Mouse (Mus musculus) limb, embryonic 13.5 days (tissue): Measurements from ENCODE around the gene Rab1b. TPM values are rescaled to one million over a fixed set of nuclear protein-coding genes. Genes with fewer than 3 reads are reported as not detected.

Experiments used
- ATAC-seq: fragments of 200-750 bp; cut with Nextera tagmentation; 2 replicates; pipeline ENCODE4 v1.8.0; 2017; ENCODE audit warnings: low read depth, moderate number of reproducible peaks, moderate TSS enrichment; ENCODE audit not compliant: low FRiP score
- H3K27ac ChIP-seq: fragments of 300-500 bp; sonication (generic); 2 replicates; pipeline ENCODE4 v1.5.1; 2015; ENCODE audit warnings: inconsistent platforms, mild to moderate bottlenecking, moderate library complexity
- H3K27me3 ChIP-seq: fragments of 300-500 bp; sonication (generic); 2 replicates; pipeline ENCODE4 v1.6.1; 2015; ENCODE audit warnings: mild to moderate bottlenecking, inconsistent platforms
- H3K36me3 ChIP-seq: fragments of 300-500 bp; sonication (generic); 2 replicates; pipeline ENCODE4 v1.6.1; 2015; ENCODE audit warnings: inconsistent platforms, mild to moderate bottlenecking, moderate library complexity
- H3K4me1 ChIP-seq: fragments of 300-500 bp; sonication (generic); 2 replicates; pipeline ENCODE4 v1.6.1; 2015; ENCODE audit warnings: inconsistent platforms
- H3K4me2 ChIP-seq: fragments of 300-500 bp; sonication (generic); replicated peaks from 2 replicates; pipeline ENCODE4 v1.6.1; 2015; ENCODE audit warnings: inconsistent platforms, mild to moderate bottlenecking, moderate library complexity
- H3K4me3 ChIP-seq: fragments of 300-500 bp; sonication (generic); 2 replicates; pipeline ENCODE4 v1.5.1; 2015; ENCODE audit warnings: moderate library complexity, mild to moderate bottlenecking, inconsistent platforms
- H3K9ac ChIP-seq: fragments of 300-500 bp; sonication (generic); 2 replicates; pipeline ENCODE4 v1.6.1; 2015; ENCODE audit warnings: mild to moderate bottlenecking, inconsistent platforms
- H3K9me3 ChIP-seq: fragments of 300-500 bp; sonication (generic); 2 replicates; pipeline ENCODE4 v1.6.1; 2016; ENCODE audit warnings: inconsistent platforms
- WGBS: fragments of 180-500 bp; shearing (Covaris S2); methylation state at CpG from one replicate; pipeline ENCODE4 v1.1.7; 2015; 5-methylcytosine and 5-hydroxymethylcytosine counted together
- polyA plus RNA-seq: library from polyadenylated mRNA; unstranded; fragments of >200 nt; fragmentation: Nextera tagmentation; extraction: Ambion mirVana; gene quantifications from 2 replicates; pipeline ENCODE4 v1.2.1, GENCODE M21; 2015

The Rab1b gene
- polyA plus RNA-seq, 1 experiment from 2014 or later: 251 TPM

GRCm38 (mm10) chr19:5067867-5068569 lies 38.9 kb downstream of the Rab1b start, which contains the start of gene Cd248:
TSS of gene Cd248 (plus strand) at chr19:5068078.
- Histone ChIP-seq H3K27ac (peak within 1 kb of the TSS; percentile 98), H3K9ac (peak within 1 kb of the TSS; percentile 91), H3K27me3 (no peaks in the 10 kb centered on the region; the same call in 1 of the 2 replicates), H3K36me3 (no peaks in the 10 kb centered on the region), H3K4me2 (peak within 1 kb of the TSS; percentile 97), H3K4me1 (peaks cover 61% of the 10 kb centered on the region), H3K4me3 (peak within 1 kb of the TSS; percentile 71), H3K9me3 (no peaks in the 10 kb centered on the region)
- peak; percentile 45 for ATAC-seq
- WGBS: under 1% methylated on average over 55 of the region's 56 CpGs

DNA sequence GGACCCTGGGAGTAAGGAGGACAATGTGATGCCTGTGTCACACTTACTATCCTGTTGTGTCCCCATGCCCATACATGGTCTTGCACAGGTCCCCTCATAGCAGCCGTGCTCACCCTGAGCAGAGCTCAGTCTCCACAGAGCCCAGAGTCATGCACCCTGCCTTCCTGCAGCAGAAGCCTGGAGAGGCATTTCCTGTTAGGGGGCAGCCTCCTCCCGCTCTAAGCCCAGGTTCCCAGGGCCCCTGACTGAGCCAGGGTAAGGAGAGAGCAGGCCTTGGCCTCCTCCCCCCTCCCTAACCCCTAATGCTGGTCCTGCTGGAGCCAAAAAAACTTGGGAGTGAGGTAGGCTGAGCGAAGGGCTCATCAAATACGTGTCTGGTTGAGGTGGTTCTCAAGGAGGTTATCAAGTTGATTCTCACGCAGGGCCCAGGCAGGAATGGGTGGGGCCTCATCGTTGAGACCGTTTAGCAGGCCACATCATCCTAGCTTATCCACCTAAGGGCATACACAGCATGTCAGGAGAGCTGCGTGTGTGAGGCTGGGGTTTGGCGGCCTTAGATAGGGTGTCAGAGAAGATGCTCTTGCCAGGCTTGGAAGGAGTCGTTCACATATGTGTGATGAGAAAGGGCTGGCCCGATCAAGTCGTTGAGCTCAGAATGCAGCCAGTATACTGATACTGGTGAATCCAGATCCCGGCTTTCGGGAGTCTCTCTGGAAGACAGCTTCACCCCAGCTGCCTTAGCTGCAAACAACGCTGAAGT lies 39.7 kb downstream of the Rab1b start:
- Histone ChIP-seq H3K4me1 (peaks cover 54% of the 10 kb centered on the region), H3K4me3 (peak overlapping the region; percentile 71), H3K9me3 (no peaks in the 10 kb centered on the region), H3K9ac (peak overlapping the region; percentile 91), H3K27ac (peak overlapping the region; percentile 98), H3K27me3 (no peaks in the 10 kb centered on the region; the same call in 1 of the 2 replicates), H3K4me2 (peak overlapping the region; percentile 97), H3K36me3 (no peaks in the 10 kb centered on the region)
- ATAC-seq: no peak
- 3% methylated on average over 15 of the region's 15 CpGs for WGBS

DNA sequence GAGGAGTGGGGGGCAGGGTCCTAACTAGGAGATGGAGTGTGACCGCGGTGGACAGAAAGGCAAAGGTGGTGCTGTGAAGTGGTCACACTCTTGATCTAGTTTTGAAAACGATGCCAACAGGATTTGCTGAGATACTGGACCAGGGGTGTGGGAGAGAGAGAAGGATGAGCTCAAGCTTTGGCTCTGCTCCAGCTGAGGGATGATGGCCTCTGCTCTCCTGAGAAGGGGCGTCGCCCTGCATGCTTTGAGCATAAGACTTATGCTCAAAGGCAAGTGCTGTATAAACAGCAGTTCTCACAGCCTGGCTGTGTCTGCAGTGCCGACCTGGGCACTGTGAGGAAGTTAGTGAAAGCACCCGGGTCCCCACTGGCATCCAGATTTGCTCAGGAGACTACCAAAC lies 41.8 kb downstream of the Rab1b start:
- H3K4me1 ChIP-seq: peaks cover 53% of the 10 kb centered on the region
- 0 out of 2 replicates have a peak overlapping the region, but pooled peaks have one; percentile 19 for H3K9ac ChIP-seq
- no peaks in the 10 kb centered on the region for H3K36me3 ChIP-seq
- H3K27ac ChIP-seq: no peak overlapping the region
- 72% methylated on average over 7 of the region's 7 CpGs for WGBS
- no peak overlapping the region for H3K4me3 ChIP-seq
- no peak overlapping the region for H3K4me2 ChIP-seq
- H3K9me3 ChIP-seq: no peaks in the 10 kb centered on the region
- ATAC-seq: no peak
- no peaks in the 10 kb centered on the region; the same call in 1 of the 2 replicates for H3K27me3 ChIP-seq

GRCm38 (mm10) chr19:5062446-5062845 lies 44.4 kb downstream of the Rab1b start:
- no peaks in the 10 kb centered on the region for H3K36me3 ChIP-seq
- peaks cover 56% of the 10 kb centered on the region for H3K4me1 ChIP-seq
- 46% methylated on average over 6 of the region's 6 CpGs for WGBS
- no peaks in the 10 kb centered on the region for H3K9me3 ChIP-seq
- ATAC-seq: no peak
- no peaks in the 10 kb centered on the region for H3K27me3 ChIP-seq
- no peak overlapping the region for H3K4me2 ChIP-seq
- no peak overlapping the region for H3K4me3 ChIP-seq
- no peak overlapping the region for H3K9ac ChIP-seq
- H3K27ac ChIP-seq: no peak overlapping the region

DNA sequence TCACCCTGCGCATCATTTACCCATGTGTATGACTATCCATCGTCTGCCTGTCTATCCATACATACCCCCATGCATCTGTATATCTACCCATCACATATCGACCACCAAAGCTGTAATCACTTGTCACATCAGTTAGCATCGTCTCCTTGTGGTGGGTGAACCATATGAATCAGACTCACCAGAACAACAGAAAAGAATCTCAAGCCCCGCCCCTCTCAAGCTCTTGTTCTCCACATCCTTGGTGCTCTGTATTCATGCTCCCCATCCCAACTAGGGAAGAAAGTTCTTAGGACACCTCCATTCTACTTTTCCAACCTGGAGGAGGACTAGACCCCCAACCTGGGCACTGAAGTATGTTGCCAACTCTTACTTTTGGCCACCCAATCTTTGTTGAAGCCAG lies 44.8 kb downstream of the Rab1b start:
- H3K4me1 ChIP-seq: peaks cover 51% of the 10 kb centered on the region
- H3K27me3 ChIP-seq: no peaks in the 10 kb centered on the region
- no peak overlapping the region for H3K27ac ChIP-seq
- no peak overlapping the region for H3K4me2 ChIP-seq
- ATAC-seq: no peak
- no peak overlapping the region for H3K9ac ChIP-seq
- no peaks in the 10 kb centered on the region for H3K9me3 ChIP-seq
- no peak overlapping the region for H3K4me3 ChIP-seq
- no peaks in the 10 kb centered on the region for H3K36me3 ChIP-seq
- 88% methylated on average over 5 of the region's 5 CpGs for WGBS

GRCm38 (mm10) chr19:5060365-5061330 lies 46.2 kb downstream of the Rab1b start:
- H3K4me1 ChIP-seq: peaks cover 51% of the 10 kb centered on the region
- H3K27ac ChIP-seq: peak overlapping the region; percentile 44; the same call in 1 of the 2 replicates
- H3K4me3 ChIP-seq: no peak overlapping the region
- H3K4me2 ChIP-seq: no peak overlapping the region
- peak; percentile 39; the same call in 1 of the 2 replicates for ATAC-seq
- H3K9me3 ChIP-seq: no peaks in the 10 kb centered on the region
- no peaks in the 10 kb centered on the region for H3K27me3 ChIP-seq
- no peaks in the 10 kb centered on the region for H3K36me3 ChIP-seq
- 26% methylated on average over 5 of the region's 5 CpGs for WGBS
- H3K9ac ChIP-seq: no peak overlapping the region

GRCm38 (mm10) chr19:5058801-5059771 lies 47.8 kb downstream of the Rab1b start:
- no peak for ATAC-seq
- Histone ChIP-seq H3K36me3 (no peaks in the 10 kb centered on the region), H3K4me2 (0 out of 2 replicates have a peak overlapping the region, but pooled peaks have one; percentile 9), H3K27me3 (peaks cover 15% of the 10 kb centered on the region), H3K27ac (no peak overlapping the region; the same call in 1 of the 2 replicates), H3K4me3 (no peak overlapping the region), H3K9ac (peak overlapping the region; percentile 32), H3K4me1 (peaks cover 43% of the 10 kb centered on the region), H3K9me3 (no peaks in the 10 kb centered on the region)
- 19% methylated on average over 10 of the region's 10 CpGs for WGBS

DNA sequence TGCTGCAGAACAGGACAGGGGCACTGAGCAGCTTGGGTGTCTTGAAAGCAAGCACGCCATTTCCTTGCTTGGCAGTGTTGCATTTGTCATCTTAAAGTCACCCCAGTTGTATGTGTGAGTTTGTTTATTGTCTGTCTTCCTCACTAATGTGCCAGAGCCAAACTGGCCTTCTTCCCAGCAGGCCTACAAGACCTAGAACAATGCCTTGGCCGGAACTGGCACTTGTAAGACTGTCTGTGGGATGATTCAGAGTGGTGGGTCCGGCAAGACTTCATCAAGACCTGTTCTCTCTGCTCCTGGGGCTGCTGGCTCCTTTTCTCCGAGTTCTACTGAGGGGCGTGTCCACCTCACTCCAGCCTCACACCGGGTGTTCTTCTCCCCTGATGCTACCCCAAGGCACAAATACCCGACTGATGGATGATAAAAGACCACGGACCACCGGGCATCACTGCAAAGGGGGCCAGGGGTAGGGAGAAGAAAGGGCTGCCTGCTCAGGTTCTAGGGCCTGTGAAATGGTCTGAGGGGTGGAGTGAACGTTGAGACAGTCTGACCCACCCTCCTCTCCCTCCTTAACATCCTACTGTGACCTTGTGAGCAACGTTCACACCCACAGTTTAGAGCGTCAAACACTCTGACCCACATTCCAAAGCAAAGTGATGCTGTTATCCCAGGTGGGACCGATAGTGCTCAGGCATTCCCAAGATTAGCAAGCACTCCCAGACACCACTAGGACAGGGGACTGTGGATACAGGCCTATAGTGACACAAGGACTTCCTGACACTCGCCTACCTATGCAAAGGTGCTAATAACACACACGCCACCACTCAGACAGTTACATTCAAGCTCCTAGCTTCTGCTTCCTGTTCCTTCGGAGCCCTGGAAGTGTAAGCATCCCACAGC lies 48.7 kb downstream of the Rab1b start:
- Histone ChIP-seq H3K27me3 (peaks cover 24% of the 10 kb centered on the region), H3K9ac (peak overlapping the region; percentile 32; the same call in 1 of the 2 replicates), H3K9me3 (no peaks in the 10 kb centered on the region), H3K4me1 (peaks cover 43% of the 10 kb centered on the region), H3K4me2 (no peak overlapping the region), H3K36me3 (no peaks in the 10 kb centered on the region), H3K27ac (no peak overlapping the region; the same call in 1 of the 2 replicates), H3K4me3 (no peak overlapping the region)
- no peak for ATAC-seq
- WGBS: 26% methylated on average over 16 of the region's 16 CpGs

- no peak overlapping the region for H3K4me3 ChIP-seq
- no peak overlapping the region for H3K9ac ChIP-seq
- H3K27ac ChIP-seq: no peak overlapping the region
- H3K9me3 ChIP-seq: no peaks in the 10 kb centered on the region
- no peaks in the 10 kb centered on the region for H3K36me3 ChIP-seq
- ATAC-seq: no peak
- peaks cover 43% of the 10 kb centered on the region for H3K27me3 ChIP-seq
- 8% methylated on average over 6 of the region's 6 CpGs for WGBS
- peaks cover 47% of the 10 kb centered on the region for H3K4me1 ChIP-seq
- peak overlapping the region; percentile 25; the same call in 1 of the 2 replicates for H3K4me2 ChIP-seq
Measured at GRCm38 (mm10) chr19:5056251-5056650, 50.6 kb downstream of the Rab1b start.

DNA sequence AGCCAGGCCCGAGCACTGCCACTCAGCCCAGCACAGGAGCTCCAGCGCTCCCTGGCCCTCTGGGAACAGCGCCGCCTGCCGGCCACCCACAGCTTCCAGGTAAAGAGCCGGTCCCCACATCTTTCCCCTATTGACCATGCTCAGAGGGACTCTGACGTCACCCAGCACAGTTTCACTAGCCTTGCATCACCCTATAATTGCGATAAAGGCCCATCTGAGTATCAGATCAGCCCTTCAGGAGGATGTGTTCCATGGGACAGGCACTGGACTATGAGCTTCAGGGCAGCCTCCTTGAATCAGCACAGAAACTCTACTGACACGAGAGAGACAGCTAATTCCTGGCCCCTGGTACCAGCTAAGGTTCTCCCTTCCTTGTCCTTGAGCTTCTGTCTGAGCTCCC lies 53.0 kb downstream of the Rab1b start:
- Histone ChIP-seq H3K4me3 (no peak overlapping the region), H3K27ac (no peak overlapping the region), H3K4me1 (peaks cover 42% of the 10 kb centered on the region), H3K9me3 (no peaks in the 10 kb centered on the region), H3K9ac (no peak overlapping the region), H3K27me3 (peaks cover 63% of the 10 kb centered on the region), H3K36me3 (peaks cover 8% of the 10 kb centered on the region), H3K4me2 (no peak overlapping the region)
- WGBS: 19% methylated on average over 9 of the region's 9 CpGs
- no peak for ATAC-seq
